Mouse (Mus musculus) lung, postnatal 14 days (tissue): ENCODE results near the gene Smok3c.
"Not testable (repeated sequence)": the region's sequence is repeated elsewhere in the genome, so short reads cannot be mapped to it uniquely, and the experiment has no call there.

Experiments
- DNase-seq: peaks from one replicate; pipeline ENCODE4 v3.0.0; 2021

The Smok3c gene

GRCm38 (mm10) chr5:138107130-138107529 lies 54.1 kb downstream of the Smok3c start:
- DNase-seq, result no peak

GRCm38 (mm10) chr5:138109847-138110396 lies 56.9 kb downstream of the Smok3c start:
- not testable (repeated sequence) for DNase-seq
